Mouse (Mus musculus): Measurements from ENCODE around the gene Esr1. TPM values are rescaled to one million over a fixed set of nuclear protein-coding genes. Genes with fewer than 3 reads are reported as not detected.

The Esr1 gene
- polyA plus RNA-seq, 1 experiment from 2014 or later, result 0.12 TPM

- Histone ChIP-seq H3K4me2 (replicated peaks) (no peak overlapping the region), H3K27me3 (no peaks in the 10 kb centered on the region), H3K4me1 (replicated peaks) (no peaks in the 10 kb centered on the region), H3K27ac (no peak overlapping the region), H3K36me3 (no peaks in the 10 kb centered on the region), H3K4me3 (replicated peaks) (no peak overlapping the region), H3K9ac (replicated peaks) (no peak overlapping the region), H3K9me3 (no peaks in the 10 kb centered on the region)
- ATAC-seq, result peak; percentile 65; the same call in 1 of the 2 replicates
- WGBS, result 53% methylated on average over 1 of the region's 1 CpGs
These were observed 282.1 kb downstream of the Esr1 start for GRCm38 (mm10) chr10:4893475-4893874.

DNA sequence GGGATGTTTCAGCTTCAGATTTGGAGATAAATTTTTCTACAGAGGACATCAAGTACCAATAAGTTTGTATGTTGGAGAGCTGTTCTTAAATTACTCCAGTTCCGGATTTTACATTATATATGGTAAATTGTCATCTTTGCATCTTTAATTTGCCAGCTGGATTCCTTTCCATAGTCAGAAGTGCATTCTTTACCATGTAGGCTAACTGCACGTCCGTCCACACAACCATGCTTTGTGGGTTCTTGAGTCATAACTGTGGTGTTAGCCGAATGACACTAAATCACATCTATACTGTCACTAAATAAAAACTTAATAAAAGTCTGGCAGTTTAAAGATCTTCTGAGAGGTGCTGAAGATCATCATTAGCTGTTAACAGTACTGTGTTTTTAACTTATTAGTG, 286.4 kb downstream of the Esr1 start:
- no peaks in the 10 kb centered on the region for H3K27me3 ChIP-seq
- H3K4me3 ChIP-seq (replicated peaks), result no peak overlapping the region
- no peak for ATAC-seq
- no peak overlapping the region for H3K4me2 ChIP-seq (replicated peaks)
- no peak overlapping the region for H3K9ac ChIP-seq (replicated peaks)
- no peaks in the 10 kb centered on the region for H3K9me3 ChIP-seq
- H3K36me3 ChIP-seq, result no peaks in the 10 kb centered on the region
- H3K4me1 ChIP-seq (replicated peaks), result no peaks in the 10 kb centered on the region
- no peak overlapping the region for H3K27ac ChIP-seq
- 88% methylated on average over 4 of the region's 4 CpGs for WGBS

GRCm38 (mm10) chr10:4900324-4900723, 288.9 kb downstream of the Esr1 start:
- Histone ChIP-seq H3K4me2 (replicated peaks) (no peak overlapping the region), H3K36me3 (no peaks in the 10 kb centered on the region), H3K9ac (replicated peaks) (no peak overlapping the region), H3K4me3 (replicated peaks) (no peak overlapping the region), H3K9me3 (no peaks in the 10 kb centered on the region), H3K27ac (no peak overlapping the region), H3K27me3 (no peaks in the 10 kb centered on the region), H3K4me1 (replicated peaks) (no peaks in the 10 kb centered on the region)
- no peak for ATAC-seq
- 88% methylated on average over 7 of the region's 7 CpGs for WGBS

- Histone ChIP-seq H3K4me2 (replicated peaks) (no peak overlapping the region), H3K9ac (replicated peaks) (no peak overlapping the region), H3K9me3 (no peaks in the 10 kb centered on the region), H3K4me3 (replicated peaks) (no peak overlapping the region), H3K4me1 (replicated peaks) (no peaks in the 10 kb centered on the region), H3K36me3 (no peaks in the 10 kb centered on the region), H3K27me3 (no peaks in the 10 kb centered on the region), H3K27ac (no peak overlapping the region)
- ATAC-seq, result no peak
- WGBS, result 89% methylated on average over 2 of the region's 2 CpGs
These were observed 297.9 kb downstream of the Esr1 start for GRCm38 (mm10) chr10:4909271-4909670.

GRCm38 (mm10) chr10:4910451-4910850, 299.1 kb downstream of the Esr1 start:
- no peaks in the 10 kb centered on the region for H3K4me1 ChIP-seq (replicated peaks)
- no peak overlapping the region for H3K4me3 ChIP-seq (replicated peaks)
- no peak overlapping the region for H3K9ac ChIP-seq (replicated peaks)
- H3K27me3 ChIP-seq, result no peaks in the 10 kb centered on the region
- no peaks in the 10 kb centered on the region for H3K9me3 ChIP-seq
- no peak overlapping the region for H3K4me2 ChIP-seq (replicated peaks)
- H3K36me3 ChIP-seq, result no peaks in the 10 kb centered on the region
- H3K27ac ChIP-seq, result no peak overlapping the region
- WGBS, result 89% methylated on average over 4 of the region's 4 CpGs
- no peak for ATAC-seq

- ATAC-seq, result no peak
- Histone ChIP-seq H3K4me2 (replicated peaks) (no peak overlapping the region), H3K9me3 (no peaks in the 10 kb centered on the region), H3K4me1 (replicated peaks) (no peaks in the 10 kb centered on the region), H3K9ac (replicated peaks) (no peak overlapping the region), H3K36me3 (no peaks in the 10 kb centered on the region), H3K27ac (no peak overlapping the region), H3K4me3 (replicated peaks) (no peak overlapping the region), H3K27me3 (no peaks in the 10 kb centered on the region)
- 88% methylated on average over 4 of the region's 4 CpGs for WGBS
These were observed 307.7 kb downstream of the Esr1 start for GRCm38 (mm10) chr10:4919046-4919445.

- no peaks in the 10 kb centered on the region for H3K4me1 ChIP-seq (replicated peaks)
- no peaks in the 10 kb centered on the region for H3K27me3 ChIP-seq
- H3K9me3 ChIP-seq, result no peaks in the 10 kb centered on the region
- no peak overlapping the region for H3K4me2 ChIP-seq (replicated peaks)
- no peak overlapping the region for H3K27ac ChIP-seq
- no peak overlapping the region for H3K4me3 ChIP-seq (replicated peaks)
- ATAC-seq, result no peak
- H3K36me3 ChIP-seq, result no peaks in the 10 kb centered on the region
- WGBS, result 85% methylated on average over 2 of the region's 2 CpGs
- no peak overlapping the region for H3K9ac ChIP-seq (replicated peaks)
These were observed 312.2 kb downstream of the Esr1 start for GRCm38 (mm10) chr10:4923616-4924015.

- no peak overlapping the region for H3K4me3 ChIP-seq (replicated peaks)
- no peak overlapping the region for H3K4me2 ChIP-seq (replicated peaks)
- no peaks in the 10 kb centered on the region for H3K27me3 ChIP-seq
- ATAC-seq, result no peak
- H3K27ac ChIP-seq, result no peak overlapping the region
- H3K9me3 ChIP-seq, result no peaks in the 10 kb centered on the region
- WGBS, result 65% methylated on average over 2 of the region's 2 CpGs
- no peaks in the 10 kb centered on the region for H3K36me3 ChIP-seq
- no peak overlapping the region for H3K9ac ChIP-seq (replicated peaks)
- no peaks in the 10 kb centered on the region for H3K4me1 ChIP-seq (replicated peaks)
These were observed 313.0 kb downstream of the Esr1 start for GRCm38 (mm10) chr10:4924391-4924790.

GRCm38 (mm10) chr10:4943148-4943547, 331.8 kb downstream of the Esr1 start:
- Histone ChIP-seq H3K27ac (no peak overlapping the region), H3K9me3 (no peaks in the 10 kb centered on the region), H3K4me2 (replicated peaks) (no peak overlapping the region), H3K4me1 (replicated peaks) (no peaks in the 10 kb centered on the region), H3K36me3 (no peaks in the 10 kb centered on the region), H3K27me3 (no peaks in the 10 kb centered on the region), H3K9ac (replicated peaks) (no peak overlapping the region), H3K4me3 (replicated peaks) (no peak overlapping the region)
- 77% methylated on average over 5 of the region's 5 CpGs for WGBS
- no peak for ATAC-seq

DNA sequence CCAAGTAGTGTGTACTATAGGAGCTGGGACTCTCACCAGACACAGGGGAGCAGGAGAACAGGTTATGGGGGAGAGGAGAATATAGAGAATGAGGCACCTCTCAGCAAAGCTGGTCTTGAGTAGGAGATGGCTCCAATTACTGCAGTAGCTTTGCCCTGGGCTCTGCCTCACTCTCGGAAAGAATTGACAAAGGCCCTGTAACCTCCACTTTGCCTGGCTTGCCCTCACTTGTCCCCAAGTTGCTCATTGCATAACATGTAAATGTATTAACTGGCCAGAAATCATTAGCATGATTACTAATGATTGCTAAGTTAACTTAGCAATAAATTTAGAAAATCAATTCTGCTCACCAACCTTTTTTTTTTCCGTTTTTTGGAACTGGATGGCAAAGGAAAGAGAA, 333.3 kb downstream of the Esr1 start:
- Histone ChIP-seq H3K4me2 (replicated peaks) (no peak overlapping the region), H3K27ac (no peak overlapping the region), H3K27me3 (no peaks in the 10 kb centered on the region), H3K4me3 (replicated peaks) (no peak overlapping the region), H3K36me3 (no peaks in the 10 kb centered on the region), H3K9me3 (no peaks in the 10 kb centered on the region), H3K4me1 (replicated peaks) (no peaks in the 10 kb centered on the region), H3K9ac (replicated peaks) (no peak overlapping the region)
- no peak for ATAC-seq
- WGBS, result 71% methylated on average over 2 of the region's 2 CpGs

DNA sequence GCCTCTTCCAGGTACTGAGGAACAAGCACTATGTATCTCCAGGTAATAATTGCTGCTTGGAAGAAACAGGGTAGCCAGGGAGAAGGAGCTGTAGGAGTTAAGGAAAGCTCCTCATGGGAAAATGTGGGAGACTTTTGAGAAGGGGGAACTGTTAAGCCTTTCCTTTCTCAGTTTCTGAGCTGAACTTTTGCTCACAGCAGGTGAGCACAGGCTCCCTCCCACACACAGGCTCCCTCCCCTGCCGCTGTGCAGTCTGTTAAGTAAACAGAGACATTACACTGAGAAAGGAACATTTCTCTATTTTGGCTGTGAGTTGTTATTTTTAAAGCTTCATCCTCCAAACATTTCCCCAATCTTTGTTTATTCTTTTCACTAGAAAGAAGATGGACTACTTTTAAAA, 354.4 kb downstream of the Esr1 start:
- H3K36me3 ChIP-seq, result no peaks in the 10 kb centered on the region
- no peak for ATAC-seq
- H3K4me2 ChIP-seq (replicated peaks), result no peak overlapping the region
- no peaks in the 10 kb centered on the region for H3K9me3 ChIP-seq
- H3K4me1 ChIP-seq (replicated peaks), result no peaks in the 10 kb centered on the region
- H3K27me3 ChIP-seq, result no peaks in the 10 kb centered on the region
- no peak overlapping the region for H3K27ac ChIP-seq
- WGBS, result 40% methylated on average over 1 of the region's 1 CpGs
- no peak overlapping the region for H3K4me3 ChIP-seq (replicated peaks)
- H3K9ac ChIP-seq (replicated peaks), result no peak overlapping the region

DNA sequence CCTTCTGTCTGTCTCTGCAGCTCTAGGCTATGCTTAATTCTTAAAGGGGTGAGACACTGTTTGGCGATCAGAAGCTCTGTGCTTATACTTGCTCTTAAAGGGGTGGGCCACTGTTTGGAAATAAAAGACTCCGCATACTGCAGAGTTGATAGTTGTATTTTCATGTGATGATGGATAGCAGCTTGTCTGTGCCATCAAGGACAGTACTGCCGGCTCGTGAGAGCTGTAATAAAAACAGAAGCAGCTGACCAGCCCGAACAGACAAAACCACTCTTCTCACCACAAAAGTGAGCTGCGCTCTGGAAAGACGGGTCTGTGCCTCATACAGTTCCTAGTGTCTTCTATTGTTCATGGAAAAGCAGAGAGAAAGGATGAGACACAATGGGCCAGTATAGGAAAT, 359.8 kb downstream of the Esr1 start:
- no peak overlapping the region for H3K27ac ChIP-seq
- no peak overlapping the region for H3K4me3 ChIP-seq (replicated peaks)
- no peaks in the 10 kb centered on the region for H3K27me3 ChIP-seq
- H3K4me1 ChIP-seq (replicated peaks), result no peaks in the 10 kb centered on the region
- ATAC-seq, result no peak
- no peaks in the 10 kb centered on the region for H3K9me3 ChIP-seq
- H3K9ac ChIP-seq (replicated peaks), result no peak overlapping the region
- H3K36me3 ChIP-seq, result no peaks in the 10 kb centered on the region
- H3K4me2 ChIP-seq (replicated peaks), result no peak overlapping the region
- 85% methylated on average over 7 of the region's 7 CpGs for WGBS

- Histone ChIP-seq H3K4me2 (replicated peaks) (no peak overlapping the region), H3K27me3 (no peaks in the 10 kb centered on the region), H3K4me3 (replicated peaks) (no peak overlapping the region), H3K36me3 (no peaks in the 10 kb centered on the region), H3K4me1 (replicated peaks) (no peaks in the 10 kb centered on the region), H3K27ac (no peak overlapping the region), H3K9ac (replicated peaks) (no peak overlapping the region), H3K9me3 (no peaks in the 10 kb centered on the region)
- no peak for ATAC-seq
These were observed 360.2 kb downstream of the Esr1 start for GRCm38 (mm10) chr10:4971586-4971985.

Data from midbrain, embryonic 13.5 days (tissue).